Mouse (Mus musculus) heart, adult 10 weeks (tissue): ENCODE data around the gene 6030458C11Rik. TPM values are rescaled to one million over a fixed set of nuclear protein-coding genes. Genes with fewer than 3 reads are reported as not detected.

Source experiments
- polyA plus RNA-seq: library from polyadenylated mRNA; stranded (reverse); fragments of 350-450 nt; fragmentation: Illumina TruSeq; extraction: RNeasy Lipid Tissue Mini Kit (QIAGEN cat#74804); gene quantifications from one replicate; pipeline ENCODE4 v1.2.3, GENCODE M21; 2014; ENCODE audit warnings: low read depth, low replicate concordance

Gene 6030458C11Rik
- polyA plus RNA-seq: 15.1 TPM

GRCm38 (mm10) chr15:12824197-12824952 lies at the start of gene 6030458C11Rik, which contains the start of gene Drosha:
Gene 6030458C11Rik, minus strand, starts transcription at chr15:12824649.
Gene Drosha, plus strand, starts transcription at chr15:12824815.

Other genes with a start within 250 kb of the 6030458C11Rik start
- gene Pdzd2, start 84.7 kb downstream of the 6030458C11Rik start, polyA plus RNA-seq: 36.0 TPM
- 32.1 TPM for gene Drosha, start 166 bp upstream of the 6030458C11Rik start, polyA plus RNA-seq